Mouse (Mus musculus) right cerebral cortex, postnatal 25 days (tissue): ENCODE data around the gene Kcnk16.

Experiments
- DNase-seq: peaks from one replicate; pipeline ENCODE4 v3.0.0; 2022

The Kcnk16 gene

GRCm38 (mm10) chr14:20230063-20230491 lies 38.9 kb downstream of the Kcnk16 start:
- DNase-seq: no peak

GRCm38 (mm10) chr14:20229437-20229836 lies 39.6 kb downstream of the Kcnk16 start:
- no peak for DNase-seq

GRCm38 (mm10) chr14:20228336-20228735 lies 40.7 kb downstream of the Kcnk16 start:
- no peak for DNase-seq

- no peak for DNase-seq
Measured at GRCm38 (mm10) chr14:20226982-20227381, 42.0 kb downstream of the Kcnk16 start.

- no peak for DNase-seq
Measured at GRCm38 (mm10) chr14:20226488-20226887, 42.5 kb downstream of the Kcnk16 start.

GRCm38 (mm10) chr14:20225525-20225924 lies 43.5 kb downstream of the Kcnk16 start:
- no peak for DNase-seq

GRCm38 (mm10) chr14:20224576-20225218 lies 44.3 kb downstream of the Kcnk16 start:
- DNase-seq: no peak

- DNase-seq: no peak
Measured at GRCm38 (mm10) chr14:20224163-20224562, 44.8 kb downstream of the Kcnk16 start.

GRCm38 (mm10) chr14:20223253-20223652 lies 45.7 kb downstream of the Kcnk16 start:
- DNase-seq: no peak

GRCm38 (mm10) chr14:20221083-20221482 lies 47.9 kb downstream of the Kcnk16 start:
- DNase-seq: no peak

- no peak for DNase-seq
Measured at GRCm38 (mm10) chr14:20219849-20220248, 49.1 kb downstream of the Kcnk16 start.

- no peak for DNase-seq
Measured at GRCm38 (mm10) chr14:20217299-20217864, 51.6 kb downstream of the Kcnk16 start.

GRCm38 (mm10) chr14:20216561-20217298 lies 52.3 kb downstream of the Kcnk16 start:
- DNase-seq: no peak

GRCm38 (mm10) chr14:20215826-20216225 lies 53.2 kb downstream of the Kcnk16 start:
- DNase-seq: no peak

GRCm38 (mm10) chr14:20214125-20214524 lies 54.9 kb downstream of the Kcnk16 start:
- no peak for DNase-seq

- DNase-seq: no peak
Measured at GRCm38 (mm10) chr14:20211754-20212601, 57.0 kb downstream of the Kcnk16 start.
